Mouse (Mus musculus) lung, embryonic 14.5 days (tissue): ENCODE data around the gene Pank1. TPM values are rescaled to one million over a fixed set of nuclear protein-coding genes. Genes with fewer than 3 reads are reported as not detected.

Source experiments
- ATAC-seq: fragments of 200-750 bp; cut with Nextera tagmentation; 2 replicates; pipeline ENCODE4 v1.8.0; 2017; ENCODE audit warnings: mild to moderate bottlenecking, moderate TSS enrichment, moderate library complexity; ENCODE audit not compliant: insufficient read depth
- DNase-seq: peaks from one replicate; pipeline ENCODE4 v3.0.0-alpha.2; 2015
- H3K27ac ChIP-seq: fragments of 300-500 bp; sonication (generic); 2 replicates; pipeline ENCODE4 v1.5.1; 2014; ENCODE audit warnings: low read depth, mild to moderate bottlenecking, moderate library complexity
- H3K27me3 ChIP-seq: fragments of 300-500 bp; sonication (generic); 2 replicates; pipeline ENCODE4 v1.6.1; 2014; ENCODE audit warnings: low read length, control low read depth; ENCODE audit not compliant: insufficient read depth
- H3K36me3 ChIP-seq: fragments of 300-500 bp; sonication (generic); 2 replicates; pipeline ENCODE4 v1.6.1; 2014; ENCODE audit warnings: control low read depth; ENCODE audit not compliant: insufficient read depth
- H3K4me1 ChIP-seq: fragments of 300-500 bp; sonication (generic); 2 replicates; pipeline ENCODE4 v1.6.1; 2014; ENCODE audit warnings: antibody characterized with exemption, control low read depth; ENCODE audit not compliant: insufficient read depth
- H3K4me2 ChIP-seq: fragments of 300-500 bp; sonication (generic); 2 replicates; pipeline ENCODE4 v1.6.1; 2014; ENCODE audit warnings: mild to moderate bottlenecking
- H3K4me3 ChIP-seq: fragments of 300-500 bp; sonication (generic); 2 replicates; pipeline ENCODE4 v1.5.1; 2014; ENCODE audit warnings: low read depth, low read length
- H3K9ac ChIP-seq: fragments of 300-500 bp; sonication (generic); 2 replicates; pipeline ENCODE4 v1.6.1; 2014
- H3K9me3 ChIP-seq: fragments of 300-500 bp; sonication (generic); 2 replicates; pipeline ENCODE4 v1.6.1; 2016; ENCODE audit warnings: low read depth, low read length, control low read depth
- CTCF ChIP-seq: IDR thresholded peaks from 2 replicates; pipeline ENCODE4 v1.5.1; 2016; ENCODE audit warnings: antibody characterized with exemption, low read depth
- WGBS: fragments of 180-500 bp; shearing (Covaris S2); extraction: QIAGEN DNeasy Blood & Tissue Kit; methylation state at CpG from one replicate; pipeline ENCODE4 v1.1.7; 2014; 5-methylcytosine and 5-hydroxymethylcytosine counted together
- polyA plus RNA-seq: library from polyadenylated mRNA; unstranded; fragments of >200 nt; fragmentation: Nextera tagmentation; extraction: Ambion mirVana; gene quantifications from 2 replicates; pipeline ENCODE4 v1.2.1, GENCODE M21; 2014

The Pank1 gene
- polyA plus RNA-seq, result 10.0 and 10.3 TPM in 2 replicates

GRCm38 (mm10) chr19:34878603-34879541, at the start of gene Pank1:
Pank1 (minus strand) TSS chr19:34879455.
- Histone ChIP-seq H3K9ac (peak within 1 kb of the TSS; percentile 97), H3K4me3 (peak within 1 kb of the TSS; percentile 87), H3K4me1 (peaks cover 10% of the 10 kb centered on the region; the same call in 1 of the 2 replicates), H3K27ac (peak within 1 kb of the TSS; percentile 99), H3K4me2 (peak within 1 kb of the TSS; percentile 86), H3K9me3 (no peaks in the 10 kb centered on the region), H3K27me3 (no peaks in the 10 kb centered on the region), H3K36me3 (no peaks in the 10 kb centered on the region)
- peak; percentile 64 for ATAC-seq
- DNase-seq, result peak; percentile 81
- no peak for TF ChIP-seq CTCF
- WGBS, result under 1% methylated on average over 85 of the region's 96 CpGs

GRCm38 (mm10) chr19:34922603-34922963, 43.3 kb upstream of the Pank1 start:
- Histone ChIP-seq H3K27me3 (no peaks in the 10 kb centered on the region), H3K9ac (peak overlapping the region; percentile 69), H3K4me3 (peak overlapping the region; percentile 86), H3K4me1 (no peaks in the 10 kb centered on the region; the same call in 1 of the 2 replicates), H3K9me3 (no peaks in the 10 kb centered on the region), H3K4me2 (peak overlapping the region; percentile 62), H3K27ac (peak overlapping the region; percentile 78), H3K36me3 (peaks cover 16% of the 10 kb centered on the region; the same call in 1 of the 2 replicates)
- ATAC-seq (no peak; the same call in 1 of the 2 replicates), DNase-seq (no peak)
- under 1% methylated on average over 9 of the region's 9 CpGs for WGBS
- TF ChIP-seq CTCF, result no peak

- peak within 1 kb of the TSS; percentile 62 for H3K4me2 ChIP-seq
- no peaks in the 10 kb centered on the region for H3K9me3 ChIP-seq
- DNase-seq (peak; percentile 98), ATAC-seq (peak; percentile 95)
- H3K9ac ChIP-seq, result peak within 1 kb of the TSS; percentile 69
- no peak for TF ChIP-seq CTCF
- H3K27ac ChIP-seq, result peak within 1 kb of the TSS; percentile 78
- no peaks in the 10 kb centered on the region; the same call in 1 of the 2 replicates for H3K4me1 ChIP-seq
- no peaks in the 10 kb centered on the region for H3K27me3 ChIP-seq
- H3K36me3 ChIP-seq, result peaks cover 16% of the 10 kb centered on the region; the same call in 1 of the 2 replicates
- H3K4me3 ChIP-seq, result peak within 1 kb of the TSS; percentile 86
- WGBS, result under 1% methylated on average over 57 of the region's 57 CpGs
Measured at GRCm38 (mm10) chr19:34921652-34922602, 42.7 kb upstream of the Pank1 start, which contains the start of gene Kif20b. Kif20b (plus strand) TSS chr19:34922361.

- peak overlapping the region; percentile 69 for H3K9ac ChIP-seq
- TF ChIP-seq CTCF, result 0 out of 2 replicates have a peak, but pooled peaks have one; percentile 19
- peak overlapping the region; percentile 62 for H3K4me2 ChIP-seq
- H3K4me3 ChIP-seq, result peak overlapping the region; percentile 86
- peak overlapping the region; percentile 72; the same call in 1 of the 2 replicates for H3K27ac ChIP-seq
- 24% methylated on average over 7 of the region's 7 CpGs for WGBS
- peak; percentile 54 for DNase-seq
- no peaks in the 10 kb centered on the region for H3K9me3 ChIP-seq
- ATAC-seq, result no peak
- no peaks in the 10 kb centered on the region for H3K27me3 ChIP-seq
- H3K4me1 ChIP-seq, result no peaks in the 10 kb centered on the region; the same call in 1 of the 2 replicates
- peaks cover 16% of the 10 kb centered on the region; the same call in 1 of the 2 replicates for H3K36me3 ChIP-seq
Measured at GRCm38 (mm10) chr19:34921253-34921651, 42.0 kb upstream of the Pank1 start.

GRCm38 (mm10) chr19:34920531-34920930, 41.3 kb upstream of the Pank1 start:
- H3K9me3 ChIP-seq, result no peaks in the 10 kb centered on the region
- WGBS, result 49% methylated on average over 3 of the region's 3 CpGs
- no peaks in the 10 kb centered on the region for H3K27me3 ChIP-seq
- no peak overlapping the region for H3K27ac ChIP-seq
- no peak overlapping the region for H3K4me3 ChIP-seq
- H3K4me2 ChIP-seq, result no peak overlapping the region
- ATAC-seq (no peak), DNase-seq (peak; percentile 69)
- peaks cover 14% of the 10 kb centered on the region; the same call in 1 of the 2 replicates for H3K36me3 ChIP-seq
- no peaks in the 10 kb centered on the region; the same call in 1 of the 2 replicates for H3K4me1 ChIP-seq
- TF ChIP-seq CTCF, result no peak
- H3K9ac ChIP-seq, result no peak overlapping the region

DNA sequence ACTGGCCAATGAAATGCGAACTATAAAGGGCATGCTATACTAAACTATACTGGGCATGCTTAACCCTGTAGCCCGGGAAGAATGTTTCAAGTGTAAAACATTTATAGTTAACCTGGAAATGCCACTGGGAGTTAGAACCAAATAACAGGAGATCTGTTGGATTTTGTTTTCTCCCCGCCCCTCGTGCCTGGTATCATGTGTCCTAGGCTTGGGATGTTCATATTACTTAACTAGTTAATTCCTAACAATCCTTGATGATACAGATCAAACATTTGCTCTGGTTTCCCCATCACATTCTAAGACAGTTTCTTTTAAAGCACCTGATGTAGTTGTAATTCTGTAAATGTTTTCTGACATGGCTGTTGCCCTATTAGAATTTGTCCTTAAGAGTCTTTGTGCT, 40.8 kb upstream of the Pank1 start:
- Histone ChIP-seq H3K9me3 (no peaks in the 10 kb centered on the region), H3K27me3 (no peaks in the 10 kb centered on the region), H3K36me3 (peaks cover 10% of the 10 kb centered on the region; the same call in 1 of the 2 replicates), H3K27ac (no peak overlapping the region), H3K4me1 (no peaks in the 10 kb centered on the region; the same call in 1 of the 2 replicates), H3K9ac (no peak overlapping the region), H3K4me3 (no peak overlapping the region), H3K4me2 (no peak overlapping the region)
- ATAC-seq (no peak), DNase-seq (no peak)
- WGBS, result 84% methylated on average over 4 of the region's 4 CpGs
- no peak for TF ChIP-seq CTCF
